In genomic region chr6:105892838-105893237, GRCm38 (mm10) we compare ENCODE assay signal across 27 mouse cellular contexts.
A peak's percentile ranks its signal among the peaks of the same experiment; 100 is the strongest.
DNase-seq lines count a peak whose midpoint lies in the region; ATAC-seq lines count a peak whose summit lies in the region.
"Had no signal": no experiment of that assay in that cellular context is flagged by ENCODE, and none has a peak within 500 bp of the region (broad histone marks: within the 10 kb centered on the region; RNA-seq: fewer than 3 reads in every experiment).

No protein-coding gene starts in this region.

- WGBS in kidney, embryonic 16.5 days, result 30% methylated on average over 4 of the region's 4 CpGs
- WGBS in embryonic facial prominence, embryonic 10.5 days, result 81% methylated on average over 4 of the region's 4 CpGs

- H3K9me3 ChIP-seq in kidney, embryonic 16.5 days (ENCODE audit: low read length), result no peaks in the 10 kb centered on the region
- no peaks in the 10 kb centered on the region for H3K9me3 ChIP-seq in embryonic facial prominence, embryonic 10.5 days
- H3K9me3 ChIP-seq: embryonic facial prominence, embryonic 12.5 days; embryonic facial prominence, embryonic 15.5 days; heart, embryonic 12.5 days; heart, embryonic 15.5 days had no signal

- intact Hi-C loops in heart, postnatal 10 days (cut with DNase I), result no loop called here

- no peak overlapping the region for H3K27ac ChIP-seq in kidney, embryonic 16.5 days (ENCODE audit: low read length)
- no peak overlapping the region for H3K27ac ChIP-seq in embryonic facial prominence, embryonic 10.5 days (replicated peaks)
- H3K27ac ChIP-seq: embryonic facial prominence, embryonic 12.5 days; embryonic facial prominence, embryonic 15.5 days; heart, embryonic 15.5 days; hindbrain, embryonic 14.5 days; hindbrain, postnatal 0 days had no signal

- no peak overlapping the region for H3K4me3 ChIP-seq in kidney, embryonic 16.5 days (ENCODE audit: low read length)
- no peak overlapping the region for H3K4me3 ChIP-seq in embryonic facial prominence, embryonic 10.5 days
- H3K4me3 ChIP-seq: embryonic facial prominence, embryonic 12.5 days; embryonic facial prominence, embryonic 15.5 days; heart, embryonic 12.5 days; heart, embryonic 15.5 days had no signal

- 0 out of 2 replicates have a peak, but pooled peaks have one; percentile 51 for ATAC-seq in kidney, embryonic 16.5 days (ENCODE audit: low FRiP score, low TSS enrichment)
- ATAC-seq: forebrain, embryonic 14.5 days; forebrain, postnatal 0 days; hindbrain, postnatal 0 days; Patski had no signal

- no peak overlapping the region for H3K9ac ChIP-seq in kidney, embryonic 16.5 days (replicated peaks; ENCODE audit: low read length)
- H3K9ac ChIP-seq: embryonic facial prominence, embryonic 12.5 days; embryonic facial prominence, embryonic 15.5 days; forebrain, postnatal 0 days; heart, embryonic 12.5 days; heart, embryonic 15.5 days; hindbrain, embryonic 14.5 days had no signal

- H3K27me3 ChIP-seq in kidney, embryonic 16.5 days (ENCODE audit: insufficient read depth, low read length), result no peaks in the 10 kb centered on the region
- no peaks in the 10 kb centered on the region for H3K27me3 ChIP-seq in embryonic facial prominence, embryonic 10.5 days (replicated peaks; ENCODE audit: low read depth, poor library complexity, severe bottlenecking)
- H3K27me3 ChIP-seq: embryonic facial prominence, embryonic 12.5 days; embryonic facial prominence, embryonic 15.5 days; heart, embryonic 12.5 days; heart, embryonic 15.5 days; Patski had no signal

- no peak for DNase-seq in kidney, postnatal 14 days
- peak; percentile 8 for DNase-seq in A20 (ENCODE audit: low read depth, low spot score)
- peak; percentile 1 for DNase-seq in Muller cell, postnatal 12 days (ENCODE audit: inconsistent ontology term)
- DNase-seq in hindlimb bud, embryonic 11.5 days (ENCODE audit: extremely low spot score, low read depth, low spot score), result peak; percentile 42
- no peak for DNase-seq in heart, postnatal 10 days
- no peak for DNase-seq in embryonic facial prominence, embryonic 10.5 days (ENCODE audit: low spot score)
- no peak for DNase-seq in embryo, embryonic 11 days
- DNase-seq: adrenal gland, postnatal 10 days; adrenal gland, postnatal 36 days; cerebellum, adult 11 months; cerebellum, adult 8-10 months; cerebellum, postnatal 10 days; cerebellum, postnatal 36 days; forebrain, postnatal 0 days; gastrocnemius, postnatal 25 days; heart, adult 18-20 months; heart, postnatal 14 days; heart, postnatal 4 days had no signal

- H3K36me3 ChIP-seq in kidney, embryonic 16.5 days (ENCODE audit: insufficient read depth, low read length), result no peaks in the 10 kb centered on the region
- no peaks in the 10 kb centered on the region for H3K36me3 ChIP-seq in embryonic facial prominence, embryonic 10.5 days (replicated peaks)
- H3K36me3 ChIP-seq: embryonic facial prominence, embryonic 12.5 days; embryonic facial prominence, embryonic 15.5 days; heart, embryonic 12.5 days; heart, embryonic 15.5 days had no signal

- H3K4me2 ChIP-seq in kidney, embryonic 16.5 days (replicated peaks; ENCODE audit: low read depth, low read length), result no peak overlapping the region
- H3K4me2 ChIP-seq: embryonic facial prominence, embryonic 12.5 days; embryonic facial prominence, embryonic 15.5 days; heart, embryonic 12.5 days; heart, embryonic 15.5 days; hindbrain, embryonic 14.5 days had no signal

- H3K4me1 ChIP-seq in kidney, embryonic 16.5 days (ENCODE audit: insufficient read depth, low read length), result no peaks in the 10 kb centered on the region
- H3K4me1 ChIP-seq in embryonic facial prominence, embryonic 10.5 days, result no peaks in the 10 kb centered on the region
- H3K4me1 ChIP-seq: embryonic facial prominence, embryonic 12.5 days; embryonic facial prominence, embryonic 15.5 days; heart, embryonic 12.5 days; heart, embryonic 15.5 days had no signal

Comparison
In these comparisons a context has a peak if more than half of its experiments do, and no peak if none do; other contexts are left out.
1. DNase-seq: peak in A20 (single experiment), Muller cell, postnatal 12 days (single experiment) and hindlimb bud, embryonic 11.5 days (single experiment); none in kidney, postnatal 14 days (single experiment), heart, postnatal 10 days (0 of 2), embryonic facial prominence, embryonic 10.5 days (single experiment) and embryo, embryonic 11 days (single experiment).